Mouse (Mus musculus) lung, adult 18-20 months (tissue): ENCODE results near the gene Cfap58.

ENCODE experiments used
- DNase-seq, 2 experiments: peaks; one replicate each; pipeline ENCODE4 v3.0.0; 2022; ENCODE audit warnings: mixed read lengths in 2 of 2

Cfap58 gene

DNA sequence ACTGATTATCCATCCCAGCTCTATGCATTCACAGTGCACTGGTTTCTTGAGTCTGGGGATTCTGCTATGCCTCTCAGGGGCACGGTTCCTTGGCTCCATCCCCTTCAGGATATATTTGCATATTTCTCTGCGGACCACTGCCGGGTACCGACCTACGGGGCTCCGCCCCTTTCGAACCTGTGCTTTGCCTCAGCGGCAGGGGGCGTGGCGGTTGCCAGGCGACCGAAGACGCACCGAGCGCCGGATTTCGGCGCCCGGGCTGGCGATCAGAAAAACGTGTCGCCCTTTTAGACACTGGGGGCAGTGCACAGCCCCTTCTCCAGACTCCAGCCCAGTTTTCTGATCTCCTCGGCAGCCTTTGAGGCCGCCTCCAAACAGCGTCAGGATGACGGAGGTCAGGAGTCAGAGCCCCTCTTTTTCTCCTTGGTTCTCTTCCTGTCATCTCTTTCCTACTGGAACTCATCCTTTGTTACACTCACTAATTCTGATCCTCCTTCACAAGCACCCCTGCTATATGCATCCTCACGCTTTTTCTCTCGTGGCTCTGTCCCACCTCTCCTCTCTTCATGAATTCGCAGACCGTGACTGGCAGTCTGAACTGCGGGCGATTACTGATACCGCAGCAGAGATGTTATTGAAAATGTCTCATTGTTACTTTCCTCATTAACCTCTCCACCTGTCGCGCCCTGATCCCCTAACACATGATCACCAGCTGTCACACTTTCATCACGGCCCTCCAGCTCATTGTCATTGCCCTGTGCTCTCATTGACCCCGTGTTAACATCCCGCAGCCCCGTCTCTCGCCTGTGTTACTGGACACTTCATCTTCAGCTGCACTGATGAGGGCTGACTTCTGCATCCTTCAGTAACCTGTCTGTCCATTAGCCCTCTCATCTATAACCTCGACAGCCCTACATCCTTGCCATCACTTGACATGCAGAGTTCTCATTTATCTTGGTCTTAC is at the start of gene Cfap58:
Cfap58 (plus strand) TSS at position 233 of the 964 bp plus-strand sequence.
- peak; percentile 66 to 72 for DNase-seq

DNA sequence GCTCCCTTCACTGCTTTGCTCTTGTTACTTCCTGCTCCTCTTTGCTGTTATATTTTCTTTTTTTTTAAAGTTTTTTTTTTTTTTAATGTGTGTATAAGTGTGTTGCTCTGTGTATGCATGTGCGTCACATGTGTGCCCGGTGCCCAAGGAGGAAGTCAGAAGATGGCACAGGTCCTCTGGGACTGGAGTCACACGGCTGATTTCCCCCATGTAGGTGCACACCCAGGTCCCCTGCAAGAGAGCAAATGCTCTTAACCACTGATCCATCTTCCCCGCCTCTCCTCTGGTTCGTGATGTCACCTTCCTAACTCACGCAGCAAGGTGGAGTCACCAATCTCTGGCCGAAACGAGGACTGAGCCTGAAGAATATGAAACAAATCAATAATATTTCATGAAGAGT is 49.4 kb upstream of the Cfap58 start:
- no peak for DNase-seq

GRCm38 (mm10) chr19:47890489-47891130 is 46.9 kb upstream of the Cfap58 start:
- peak in 1 of 2 experiments; percentile 31 for DNase-seq

DNA sequence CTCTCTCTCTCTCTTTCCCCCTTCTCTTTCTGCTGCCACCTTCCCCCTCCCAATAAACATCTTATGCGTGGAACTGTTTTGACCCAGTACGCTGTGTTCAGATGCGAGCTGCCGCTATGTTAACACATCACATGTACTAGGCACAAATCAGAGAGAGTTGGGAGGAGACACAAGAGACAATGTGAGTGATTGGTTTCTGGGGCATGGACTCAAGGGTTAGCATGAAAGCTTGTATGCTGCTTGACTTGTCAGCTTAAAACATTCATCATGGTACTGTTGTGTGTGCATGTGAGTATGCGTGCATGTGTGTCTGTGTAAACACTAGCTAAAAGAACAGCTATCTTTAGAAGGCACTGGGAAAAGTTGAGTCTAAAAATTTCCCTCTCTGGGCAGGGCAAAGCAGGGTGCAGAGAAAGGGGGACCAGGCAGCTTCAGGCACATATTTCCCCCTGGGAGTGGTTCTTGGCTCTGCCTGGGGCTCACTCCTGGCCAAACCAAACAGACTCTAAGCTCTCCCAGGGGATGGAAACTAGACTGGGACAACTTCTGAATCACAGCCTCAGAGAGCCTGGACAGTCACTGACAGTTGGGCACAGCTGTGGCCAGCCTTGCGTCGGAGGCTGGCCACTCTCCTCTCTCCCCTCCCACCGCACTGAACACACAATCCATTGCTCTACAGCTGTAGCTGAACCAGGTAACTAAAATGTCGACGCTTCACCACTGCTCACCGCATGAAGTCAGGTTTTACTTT is 45.7 kb upstream of the Cfap58 start:
- DNase-seq = no peak

- DNase-seq = no peak
Observed at GRCm38 (mm10) chr19:47893092-47893491, 44.4 kb upstream of the Cfap58 start.

DNA sequence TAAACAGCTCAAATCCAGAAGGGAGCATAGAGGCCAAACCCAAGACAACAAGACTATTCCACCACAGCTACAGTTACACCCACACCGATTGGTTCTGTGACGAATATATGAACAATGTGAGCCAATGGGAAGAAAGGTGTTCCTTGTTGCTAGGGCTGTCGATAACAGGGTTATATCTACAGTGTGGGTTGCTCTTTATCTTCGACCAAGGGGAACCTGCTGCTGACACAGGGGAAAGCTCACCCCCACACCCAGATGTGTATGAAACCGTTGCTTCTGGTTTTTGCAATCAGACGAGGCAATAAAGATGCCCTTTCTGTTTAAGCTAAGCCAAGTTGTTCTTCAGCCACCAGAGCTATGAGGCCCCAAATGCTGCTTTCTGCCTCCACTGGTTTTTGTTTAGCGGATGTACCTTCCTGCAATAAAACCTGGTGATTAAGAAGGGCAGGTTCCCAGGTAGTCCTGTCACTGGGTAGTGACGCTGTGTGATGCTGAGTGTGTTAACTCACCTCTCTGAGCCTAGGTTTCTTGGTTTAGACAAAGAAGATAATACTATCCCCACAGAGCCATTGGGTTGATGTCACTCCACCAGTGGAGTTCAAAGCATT is 38.9 kb upstream of the Cfap58 start:
- DNase-seq = no peak

- DNase-seq = peak in 1 of 2 experiments; percentile 4
Observed at GRCm38 (mm10) chr19:47900012-47900411, 37.5 kb upstream of the Cfap58 start.

DNA sequence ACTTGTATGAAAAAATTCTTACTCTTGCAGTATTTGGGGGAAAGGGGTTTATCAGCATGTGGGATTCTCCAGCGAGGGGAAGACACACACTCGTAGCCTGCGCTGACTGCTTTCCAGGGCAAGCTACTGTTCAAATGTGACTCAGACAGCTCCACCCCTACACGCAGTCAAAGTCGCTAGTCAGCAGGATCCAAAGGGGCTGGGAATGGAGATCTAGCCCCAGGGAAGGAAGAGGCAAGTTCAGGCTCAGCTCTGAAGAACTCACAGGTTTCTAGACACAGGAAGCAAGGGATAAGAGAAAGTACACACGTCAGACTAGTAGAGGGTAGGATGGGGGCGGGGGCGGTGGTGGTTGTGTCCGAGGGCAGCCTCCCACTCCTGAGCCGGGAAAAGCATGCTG is 36.9 kb upstream of the Cfap58 start:
- DNase-seq = no peak

DNA sequence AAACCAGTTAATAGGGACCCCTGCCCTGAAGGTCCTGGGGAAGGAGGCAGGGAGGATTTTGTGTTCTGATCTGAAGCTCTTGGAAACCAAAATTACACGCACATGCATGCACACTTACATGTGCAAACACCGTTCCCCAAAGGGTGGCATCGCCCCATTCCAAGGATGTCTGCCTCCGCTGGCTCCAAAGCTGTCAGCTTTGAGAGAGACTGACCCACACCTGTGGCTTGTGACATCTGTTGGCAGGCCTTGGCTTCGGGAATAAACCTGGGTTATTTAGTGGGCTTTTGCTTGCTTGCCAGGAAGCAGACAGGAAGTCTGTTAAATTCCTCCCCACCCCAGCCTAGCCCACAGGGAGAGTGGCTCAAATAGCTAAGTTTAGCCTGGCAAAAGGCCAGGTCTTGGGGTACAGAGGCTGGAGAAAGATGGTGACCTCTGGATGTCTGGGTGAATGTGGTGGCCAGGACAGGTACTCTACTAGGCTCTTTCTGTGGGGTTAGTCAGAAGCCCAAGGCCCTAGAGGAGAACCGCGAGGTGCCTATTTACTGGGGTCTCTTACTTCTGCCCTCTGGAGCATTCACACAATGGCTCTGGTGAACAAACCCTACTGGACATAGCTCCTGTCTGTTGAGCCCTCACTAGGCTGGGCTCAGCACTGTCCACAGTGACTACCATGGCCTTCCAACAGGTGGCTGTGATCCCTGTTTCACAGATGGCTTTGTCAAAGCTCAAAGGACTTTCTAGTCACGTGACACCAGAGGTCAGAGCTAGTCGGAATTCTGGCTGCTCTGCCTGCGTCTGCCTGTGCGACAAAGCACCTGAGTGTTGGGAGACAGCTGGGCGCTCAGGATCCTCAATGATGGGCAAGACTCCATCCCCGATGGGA is 34.9 kb upstream of the Cfap58 start:
- DNase-seq = no peak

GRCm38 (mm10) chr19:47903679-47904078 is 33.8 kb upstream of the Cfap58 start:
- no peak for DNase-seq

DNA sequence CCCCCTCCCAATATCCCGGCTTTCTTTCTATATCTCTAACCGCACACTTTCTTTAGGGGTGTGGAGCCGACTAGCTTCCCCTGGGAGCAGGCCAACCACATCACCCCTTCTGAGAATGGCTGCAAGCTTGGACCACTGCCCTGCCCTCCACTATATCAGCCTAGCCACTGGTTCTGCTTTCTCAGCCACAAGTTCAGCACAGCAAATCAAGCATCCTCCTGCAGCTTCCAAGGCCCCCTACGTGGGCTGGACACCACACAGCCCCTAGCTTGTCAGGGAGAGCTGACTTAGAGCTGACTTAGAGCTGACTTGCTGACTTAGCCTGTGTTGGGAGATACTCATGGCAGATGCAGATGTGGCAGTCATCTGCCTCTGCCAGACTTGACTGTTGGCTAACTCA is 32.4 kb upstream of the Cfap58 start:
- DNase-seq = peak in 1 of 2 experiments; percentile 3

DNA sequence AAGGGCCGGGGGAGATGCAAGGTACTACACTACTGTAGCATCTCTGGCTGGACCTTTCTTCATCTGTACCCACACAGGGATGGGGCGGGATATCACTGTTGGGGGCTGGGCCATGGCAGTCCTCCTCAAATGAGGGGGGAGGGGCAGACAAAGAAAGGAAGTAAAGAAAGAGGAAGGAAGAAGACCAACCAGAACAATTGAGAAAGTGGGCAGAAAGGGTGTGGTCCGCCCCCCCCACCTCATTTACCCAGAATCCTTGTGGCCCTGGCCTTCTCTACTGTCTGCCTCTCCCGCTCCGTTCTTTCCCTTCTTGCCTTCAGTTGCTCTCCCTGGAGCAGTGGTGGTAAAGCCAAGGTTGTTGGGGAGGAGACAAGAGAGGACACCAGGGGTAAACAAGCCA is 31.9 kb upstream of the Cfap58 start:
- no peak for DNase-seq

DNA sequence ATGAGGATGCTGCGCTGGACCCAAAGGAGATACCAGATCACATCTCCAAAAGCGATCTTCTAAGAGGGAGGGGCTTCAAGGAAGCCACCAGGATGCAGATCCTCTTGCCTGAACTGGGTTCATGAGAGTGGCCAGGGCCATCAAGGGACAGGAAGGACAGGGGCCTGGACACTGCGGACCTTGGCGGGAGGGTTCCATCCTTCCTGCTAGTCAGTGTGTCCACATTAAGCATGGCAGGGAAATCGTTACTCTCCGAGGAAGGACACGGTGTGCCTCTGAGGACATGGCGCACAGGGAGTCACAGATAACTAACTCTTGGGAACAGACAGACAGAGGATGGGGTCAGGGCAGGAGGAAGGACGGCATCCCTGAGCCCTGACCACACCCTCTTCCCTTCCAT is 29.9 kb upstream of the Cfap58 start:
- no peak for DNase-seq

GRCm38 (mm10) chr19:47908961-47909371 is 28.5 kb upstream of the Cfap58 start:
- DNase-seq = no peak

DNA sequence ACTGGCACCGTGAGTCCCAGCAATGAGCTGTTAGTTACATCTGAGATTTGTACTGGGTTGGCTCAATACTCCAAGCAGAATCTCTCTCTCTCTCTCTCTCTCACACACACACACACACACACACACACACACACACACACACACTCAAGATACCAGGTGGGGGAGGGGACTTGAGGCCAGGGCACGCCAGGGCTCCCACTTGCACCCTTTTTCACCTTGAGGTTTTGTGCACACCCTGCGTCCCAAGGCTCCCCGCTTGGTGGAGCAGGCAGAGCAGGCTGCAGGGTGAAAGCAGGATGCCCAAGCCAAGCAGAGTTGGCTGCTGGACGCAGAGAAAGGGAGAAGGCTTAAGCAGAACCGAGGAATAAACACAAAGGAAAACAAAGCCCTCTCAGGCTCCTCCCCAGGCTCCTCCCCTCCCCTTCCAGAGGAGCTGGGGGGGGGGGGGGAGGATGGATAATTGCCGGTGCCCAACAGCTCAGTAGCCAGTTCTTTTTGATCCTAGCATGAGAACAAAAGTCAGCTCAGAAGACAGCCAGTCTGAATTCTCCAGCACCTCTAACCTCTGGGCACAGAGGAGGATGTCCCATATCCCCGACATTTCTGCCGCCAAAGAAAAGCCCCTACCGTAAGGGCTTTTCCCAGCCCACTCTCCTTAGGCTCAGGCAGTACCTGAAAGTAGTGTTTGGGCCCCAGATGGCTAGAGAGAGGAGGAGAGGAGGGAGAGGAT is 27.9 kb upstream of the Cfap58 start:
- DNase-seq = peak; percentile 51 to 60

- DNase-seq = no peak
Observed at GRCm38 (mm10) chr19:47910117-47910618, 27.3 kb upstream of the Cfap58 start.

DNA sequence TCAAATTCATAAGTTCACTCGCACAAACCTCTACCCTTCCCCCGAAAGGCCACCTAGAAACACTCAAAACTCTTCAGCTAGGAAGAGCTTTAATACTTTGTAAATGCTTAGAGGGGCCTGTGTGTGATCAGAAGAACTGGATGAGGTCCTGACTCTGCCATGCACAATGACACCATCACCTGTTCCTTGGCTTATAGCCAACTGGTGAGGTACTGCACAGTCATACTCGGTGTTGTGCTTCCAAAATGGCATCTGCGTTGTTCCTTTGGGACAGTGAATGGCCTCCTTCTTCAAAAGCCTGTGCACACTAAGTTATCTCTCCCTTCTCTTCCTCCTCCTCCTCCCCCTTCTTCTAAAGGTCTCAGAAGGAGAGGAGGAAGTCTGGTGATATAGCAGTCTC is 26.7 kb upstream of the Cfap58 start:
- no peak for DNase-seq

DNA sequence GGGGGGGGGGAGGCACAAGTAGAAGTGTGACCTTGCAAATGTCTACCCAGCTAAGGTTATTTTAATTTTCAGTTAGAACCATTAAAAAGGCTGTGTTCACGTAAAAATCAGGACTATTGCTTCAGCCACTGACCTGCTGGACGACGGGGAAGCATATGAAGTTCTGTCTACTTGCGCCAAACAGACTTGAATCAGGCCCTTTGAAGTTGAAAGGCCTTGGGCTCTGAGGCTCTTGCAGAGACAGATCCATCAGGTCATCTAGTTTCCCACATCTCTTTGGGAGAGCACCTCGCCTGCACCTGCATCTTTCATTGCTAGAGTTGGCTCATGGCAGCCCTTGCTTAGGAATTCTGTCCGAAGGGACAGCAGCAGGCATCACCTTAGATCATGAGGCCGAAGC is 24.1 kb upstream of the Cfap58 start:
- DNase-seq = no peak

- DNase-seq = no peak
Observed at GRCm38 (mm10) chr19:47914191-47914590, 23.3 kb upstream of the Cfap58 start.

GRCm38 (mm10) chr19:47915251-47915650 is 22.2 kb upstream of the Cfap58 start:
- no peak for DNase-seq

DNA sequence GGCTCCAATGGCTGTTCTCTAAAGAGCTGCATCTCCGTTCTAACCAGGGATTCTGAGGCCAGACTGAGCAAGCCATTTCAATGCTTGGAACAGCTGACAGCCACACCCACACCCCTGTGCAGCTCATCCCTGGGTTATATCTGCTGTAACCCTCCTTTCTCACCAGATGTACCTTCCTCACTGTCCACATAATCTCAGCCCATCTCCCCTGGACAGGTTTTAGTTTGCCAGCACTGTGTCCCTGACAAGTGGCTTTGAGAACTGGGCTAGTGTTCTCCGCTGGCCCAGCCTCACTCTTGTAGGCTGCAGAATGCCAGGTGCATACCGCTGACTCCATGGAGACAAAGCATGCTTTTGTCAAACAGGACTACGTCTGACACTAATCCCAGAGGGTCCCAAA is 20.1 kb upstream of the Cfap58 start:
- DNase-seq = peak in 1 of 2 experiments; percentile 30
